Mouse (Mus musculus) lung, adult 2 months (tissue): ENCODE results near the gene Cfap61.

Experiments
- CTCF ChIP-seq: fragments of 200-500 bp; IDR thresholded peaks from 2 replicates; pipeline ENCODE4 v1.5.1; 2011; ENCODE audit warnings: mild to moderate bottlenecking, low read length, control low read depth; ENCODE audit not compliant: insufficient read depth
- POLR2A ChIP-seq: fragments of 200-500 bp; IDR thresholded peaks from 2 replicates; pipeline ENCODE4 v1.6.1; 2011; ENCODE audit warnings: low read depth, mild to moderate bottlenecking, control low read depth, low read length, borderline replicate concordance; ENCODE audit errors: extremely low read depth

DNA sequence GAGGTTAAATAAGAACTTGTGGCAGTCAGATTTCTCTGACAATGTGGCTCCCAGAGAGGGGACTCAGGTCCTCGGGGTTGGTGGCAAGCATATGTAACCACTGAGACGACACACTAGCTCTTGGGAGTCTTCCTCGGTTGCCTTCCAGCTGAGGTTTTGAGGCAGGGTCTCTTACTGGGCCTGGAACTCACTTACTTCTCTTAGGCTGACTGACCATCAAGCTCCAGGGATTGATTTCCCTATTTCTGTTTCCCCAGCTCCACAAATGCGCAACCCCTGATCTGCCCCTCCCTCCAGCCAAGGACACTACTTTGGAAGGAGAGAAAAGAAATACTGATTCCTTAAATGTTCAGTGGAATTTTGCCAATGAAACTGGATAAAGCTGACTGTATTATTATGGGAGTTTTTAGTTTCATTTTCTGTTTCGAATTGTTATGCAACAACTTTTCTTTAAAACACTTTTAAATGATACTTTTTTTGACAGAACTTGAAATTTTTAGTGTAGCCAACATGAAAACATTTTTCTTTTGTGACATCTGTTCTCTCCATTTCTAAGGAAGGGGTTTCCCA is 63.5 kb downstream of the Cfap61 start:
- TF ChIP-seq POLR2A (no peak), CTCF (no peak)
